Mouse (Mus musculus) hindbrain, embryonic 16.5 days (tissue): ENCODE measurements around the gene 2610528A11Rik. TPM values are rescaled to one million over a fixed set of nuclear protein-coding genes. Genes with fewer than 3 reads are reported as not detected.
"Not testable (repeated sequence)": the region's sequence is repeated elsewhere in the genome, so short reads cannot be mapped to it uniquely, and the experiment has no call there.

ENCODE experiments used
- ATAC-seq: fragments of 200-750 bp; cut with Nextera tagmentation; 2 replicates; pipeline ENCODE4 v1.8.0; 2017; ENCODE audit warnings: moderate TSS enrichment, moderate library complexity
- H3K27ac ChIP-seq: fragments of 300-500 bp; sonication (generic); 2 replicates; pipeline ENCODE4 v1.5.1; 2014; ENCODE audit warnings: low read depth, mild to moderate bottlenecking, control low read depth, low read length, moderate library complexity
- H3K27me3 ChIP-seq: fragments of 300-500 bp; sonication (generic); replicated peaks from 2 replicates; pipeline ENCODE4 v1.6.1; 2014; ENCODE audit warnings: low read length; ENCODE audit not compliant: control insufficient read depth, insufficient read depth
- H3K36me3 ChIP-seq: fragments of 300-500 bp; sonication (generic); 2 replicates; pipeline ENCODE4 v1.6.1; 2014; ENCODE audit warnings: mild to moderate bottlenecking, low read length, moderate library complexity, mixed read lengths; ENCODE audit not compliant: control insufficient read depth, insufficient read depth
- H3K4me1 ChIP-seq: fragments of 300-500 bp; sonication (generic); 2 replicates; pipeline ENCODE4 v1.6.1; 2014; ENCODE audit warnings: low read depth, low read length; ENCODE audit not compliant: control insufficient read depth, insufficient read depth
- H3K4me2 ChIP-seq: fragments of 300-500 bp; sonication (generic); 2 replicates; pipeline ENCODE4 v1.6.1; 2014; ENCODE audit warnings: mild to moderate bottlenecking, low read length, control low read depth, moderate library complexity
- H3K4me3 ChIP-seq: fragments of 300-500 bp; sonication (generic); 2 replicates; pipeline ENCODE4 v1.5.1; 2014; ENCODE audit warnings: mild to moderate bottlenecking, low read length, control low read depth, moderate library complexity
- H3K9ac ChIP-seq: fragments of 300-500 bp; sonication (generic); 2 replicates; pipeline ENCODE4 v1.6.1; 2014; ENCODE audit warnings: low read depth, mild to moderate bottlenecking, control low read depth, low read length, moderate library complexity
- H3K9me3 ChIP-seq: fragments of 300-500 bp; sonication (generic); 2 replicates; pipeline ENCODE4 v1.6.1; 2014; ENCODE audit warnings: mild to moderate bottlenecking, low read length, moderate library complexity; ENCODE audit not compliant: control insufficient read depth
- WGBS: fragments of 180-500 bp; shearing (Covaris S2); extraction: QIAGEN DNeasy Blood & Tissue Kit; methylation state at CpG from one replicate; pipeline ENCODE4 v1.1.7; 2014; 5-methylcytosine and 5-hydroxymethylcytosine counted together
- polyA plus RNA-seq: library from polyadenylated mRNA; unstranded; fragments of >200 nt; fragmentation: Nextera tagmentation; extraction: Ambion mirVana; gene quantifications from 2 replicates; pipeline ENCODE4 v1.2.1, GENCODE M21; 2015

Gene 2610528A11Rik
- 0.76 TPM in 1 of 2 replicates, not detected in the other for polyA plus RNA-seq

- Histone ChIP-seq H3K4me3 (no peak within 1 kb of the TSS), H3K36me3 (no peaks in the 10 kb centered on the region), H3K4me1 (no peaks in the 10 kb centered on the region), H3K27ac (no peak within 1 kb of the TSS), H3K9ac (no peak within 1 kb of the TSS), H3K4me2 (no peak within 1 kb of the TSS), H3K27me3 (no peaks in the 10 kb centered on the region), H3K9me3 (no peaks in the 10 kb centered on the region)
- 59% methylated on average over 3 of the region's 3 CpGs for WGBS
- no peak for ATAC-seq
Observed at GRCm38 (mm10) chr14:37113922-37114321, at the start of gene 2610528A11Rik. 2610528A11Rik (minus strand) TSS chr14:37114022.

GRCm38 (mm10) chr14:37163277-37163956 lies 49.6 kb upstream of the 2610528A11Rik start:
- no peak for ATAC-seq

GRCm38 (mm10) chr14:37154391-37154790 lies 40.6 kb upstream of the 2610528A11Rik start:
- Histone ChIP-seq H3K9me3 (peaks cover 8% of the 10 kb centered on the region), H3K4me2 (no peak overlapping the region), H3K36me3 (no peaks in the 10 kb centered on the region), H3K9ac (no peak overlapping the region), H3K4me1 (no peaks in the 10 kb centered on the region), H3K27ac (no peak overlapping the region), H3K27me3 (no peaks in the 10 kb centered on the region), H3K4me3 (no peak overlapping the region)
- 88% methylated on average over 1 of the region's 1 CpGs for WGBS
- no peak for ATAC-seq

More at GRCm38 (mm10) chr14:37163277-37163956, 49.6 kb upstream of the 2610528A11Rik start:
- Histone ChIP-seq H3K27ac (no peak overlapping the region), H3K9ac (no peak overlapping the region), H3K4me2 (no peak overlapping the region), H3K36me3 (no peaks in the 10 kb centered on the region), H3K4me1 (no peaks in the 10 kb centered on the region), H3K4me3 (no peak overlapping the region), H3K27me3 (no peaks in the 10 kb centered on the region), H3K9me3 (no peaks in the 10 kb centered on the region)
- WGBS = 82% methylated on average over 4 of the region's 4 CpGs

- H3K9me3 ChIP-seq = no peaks in the 10 kb centered on the region
- 46% methylated on average over 8 of the region's 8 CpGs for WGBS
- H3K27ac ChIP-seq = no peak overlapping the region
- no peaks in the 10 kb centered on the region for H3K36me3 ChIP-seq
- H3K27me3 ChIP-seq = no peaks in the 10 kb centered on the region
- no peak overlapping the region for H3K4me2 ChIP-seq
- no peak for ATAC-seq
- no peak overlapping the region for H3K9ac ChIP-seq
- H3K4me3 ChIP-seq = no peak overlapping the region
- H3K4me1 ChIP-seq = peaks cover 3% of the 10 kb centered on the region
Observed at GRCm38 (mm10) chr14:37139051-37139710, 25.4 kb upstream of the 2610528A11Rik start.

GRCm38 (mm10) chr14:37137596-37137995 lies 23.8 kb upstream of the 2610528A11Rik start:
- not testable (repeated sequence) for H3K4me3 ChIP-seq, H3K27ac ChIP-seq, ATAC-seq, H3K36me3 ChIP-seq, H3K9me3 ChIP-seq, H3K4me2 ChIP-seq, H3K9ac ChIP-seq, H3K27me3 ChIP-seq
- WGBS = 82% methylated on average over 2 of the region's 3 CpGs
- H3K4me1 ChIP-seq = peaks cover 10% of the 10 kb centered on the region

GRCm38 (mm10) chr14:37136110-37136509 lies 22.3 kb upstream of the 2610528A11Rik start:
- peaks cover 10% of the 10 kb centered on the region for H3K4me1 ChIP-seq
- 85% methylated on average over 4 of the region's 4 CpGs for whole genome bisulfite sequencing

GRCm38 (mm10) chr14:37135671-37136070 lies 21.8 kb upstream of the 2610528A11Rik start:
- peak overlapping the region; percentile 36 for H3K9ac ChIP-seq
- H3K27me3 ChIP-seq = no peaks in the 10 kb centered on the region
- peak; percentile 29; the same call in 1 of the 2 replicates for ATAC-seq
- peak overlapping the region; percentile 44; the same call in 1 of the 2 replicates for H3K27ac ChIP-seq
- H3K4me2 ChIP-seq = peak overlapping the region; percentile 62
- H3K36me3 ChIP-seq = 0 out of 2 replicates have a peak, but pooled peaks cover under 1% of the 10 kb centered on the region
- 1% methylated on average over 10 of the region's 10 CpGs for WGBS
- peak overlapping the region; percentile 97 for H3K4me3 ChIP-seq
- no peaks in the 10 kb centered on the region for H3K9me3 ChIP-seq
- H3K4me1 ChIP-seq = peaks cover 10% of the 10 kb centered on the region

More at GRCm38 (mm10) chr14:37136110-37136509, 22.3 kb upstream of the 2610528A11Rik start:
- Histone ChIP-seq H3K9me3 (no peaks in the 10 kb centered on the region), H3K9ac (no peak overlapping the region), H3K36me3 (no peaks in the 10 kb centered on the region), H3K27me3 (no peaks in the 10 kb centered on the region), H3K4me3 (no peak overlapping the region), H3K27ac (no peak overlapping the region), H3K4me2 (no peak overlapping the region)
- no peak for ATAC-seq

- H3K27ac ChIP-seq = peak within 1 kb of the TSS; percentile 84
- H3K4me3 ChIP-seq = peak within 1 kb of the TSS; percentile 97
- no peaks in the 10 kb centered on the region for H3K27me3 ChIP-seq
- peaks cover 6% of the 10 kb centered on the region; the same call in 1 of the 2 replicates for H3K36me3 ChIP-seq
- no peaks in the 10 kb centered on the region for H3K9me3 ChIP-seq
- 0% methylated on average over 38 of the region's 38 CpGs for WGBS
- H3K4me2 ChIP-seq = peak within 1 kb of the TSS; percentile 82
- ATAC-seq = peak; percentile 99
- H3K4me1 ChIP-seq = peaks cover 10% of the 10 kb centered on the region
- H3K9ac ChIP-seq = peak within 1 kb of the TSS; percentile 89
Observed at GRCm38 (mm10) chr14:37135127-37135593, 21.3 kb upstream of the 2610528A11Rik start, which contains the start of gene Ghitm. Ghitm (minus strand) TSS chr14:37135272.
